Mouse (Mus musculus): ENCODE measurements around the gene Ttll12.

Gene Ttll12

DNA sequence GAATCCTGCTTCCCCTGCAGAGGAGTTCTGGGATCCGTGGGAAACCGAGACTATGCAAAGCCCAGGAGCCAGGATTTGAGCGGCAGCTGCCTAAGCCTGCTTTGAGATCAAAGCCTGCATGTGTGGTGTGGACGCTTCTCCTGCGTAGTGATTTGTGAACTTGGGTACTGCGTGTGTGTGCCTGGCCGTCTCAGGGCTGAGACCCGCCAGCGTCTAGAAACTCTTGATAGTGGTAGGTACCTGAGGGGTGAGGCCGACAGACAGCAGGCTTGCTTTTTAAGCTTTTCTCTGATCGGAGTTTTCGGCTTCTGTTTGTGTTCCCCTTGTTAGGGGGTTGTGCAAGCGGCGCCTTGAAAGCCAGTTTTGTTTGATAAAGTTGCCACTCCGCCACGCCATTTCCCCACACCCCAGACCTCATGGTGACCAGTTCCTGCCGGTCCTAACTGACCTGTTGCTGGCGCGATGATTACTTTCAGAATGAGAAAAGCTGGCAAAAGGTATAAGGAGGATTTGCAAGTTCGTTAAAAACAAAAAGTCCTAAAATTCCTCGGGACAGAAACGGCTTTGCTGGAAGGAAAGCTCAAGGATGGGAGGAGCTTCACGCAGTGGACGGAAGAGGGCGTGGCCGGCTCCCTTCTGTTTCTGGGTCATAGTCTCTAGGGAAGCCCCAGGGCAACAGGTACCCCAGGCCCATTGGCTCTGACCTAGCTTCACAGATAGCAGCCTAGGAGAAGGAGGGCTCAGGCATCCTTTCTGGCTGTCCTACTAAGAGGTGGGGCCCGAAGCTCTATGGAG lies 30.9 kb downstream of the Ttll12 start:
- DNase-seq (ENCODE audit: extremely low spot score, low spot score), result peak; percentile 67

DNA sequence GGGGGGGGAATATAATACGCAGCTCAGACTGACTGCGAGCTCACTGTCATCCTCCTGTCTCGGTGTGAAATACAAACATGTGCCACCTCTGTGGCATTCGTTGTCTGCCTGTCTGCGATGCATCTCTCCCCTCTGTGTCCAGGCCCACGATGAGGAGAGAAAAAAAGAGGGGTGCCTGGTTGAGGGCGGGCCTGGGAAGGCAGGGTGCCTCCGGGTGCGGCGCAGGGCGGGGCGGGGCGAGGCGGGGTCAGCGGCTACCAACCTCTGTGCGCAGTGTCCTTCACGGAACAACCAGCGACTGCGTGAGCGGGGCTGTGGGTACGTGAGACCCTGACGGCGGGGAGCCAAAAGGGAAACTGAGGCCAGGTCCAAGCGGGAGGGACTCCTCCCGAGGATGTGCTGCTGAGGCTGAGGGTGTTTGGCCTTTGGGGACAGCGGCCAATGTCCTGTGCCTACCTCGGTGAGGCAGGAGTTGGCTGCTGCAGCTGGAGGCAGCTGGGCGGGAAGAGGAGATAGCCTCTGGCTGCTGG lies 31.6 kb downstream of the Ttll12 start, which contains the start of the genes Tspo and Mcat:
Gene Tspo (plus strand): TSS at position 266 of the 530 bp plus-strand sequence.
Gene Mcat (minus strand): TSS at position 461 of the 530 bp plus-strand sequence.
- no peak for DNase-seq (ENCODE audit: extremely low spot score, low spot score)

DNA sequence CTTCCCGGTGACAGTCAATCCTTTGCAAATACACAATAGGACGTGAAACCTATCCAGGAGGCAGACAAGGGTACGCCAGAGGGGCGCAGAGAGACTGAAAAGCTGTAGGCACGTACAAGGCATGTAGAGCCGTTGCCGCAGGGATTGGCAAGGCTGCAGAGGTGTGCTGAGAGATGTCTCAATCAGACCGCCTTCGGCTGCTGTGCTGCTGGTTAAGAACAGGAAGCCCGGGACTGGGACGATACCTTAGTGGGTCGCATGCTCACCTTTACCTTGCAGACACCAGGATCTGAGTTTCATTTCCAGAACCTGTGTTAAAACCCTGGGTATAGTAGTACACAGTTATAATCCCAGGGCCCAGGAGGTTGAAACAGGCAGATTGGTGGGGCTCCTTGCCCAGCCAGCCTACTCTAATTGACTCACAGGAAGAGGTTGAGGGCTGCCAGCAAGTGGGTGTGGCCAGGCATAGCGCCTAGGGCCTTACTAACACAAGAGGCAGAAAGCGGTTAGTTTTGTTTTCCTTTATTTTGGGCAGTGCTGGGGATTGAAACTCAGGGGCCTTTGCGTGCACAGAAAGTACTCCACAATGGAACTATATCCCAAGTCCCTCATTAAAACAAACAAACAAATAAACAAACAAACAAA lies 32.2 kb downstream of the Ttll12 start:
- DNase-seq (ENCODE audit: extremely low spot score, low spot score), result peak; percentile 19

DNA sequence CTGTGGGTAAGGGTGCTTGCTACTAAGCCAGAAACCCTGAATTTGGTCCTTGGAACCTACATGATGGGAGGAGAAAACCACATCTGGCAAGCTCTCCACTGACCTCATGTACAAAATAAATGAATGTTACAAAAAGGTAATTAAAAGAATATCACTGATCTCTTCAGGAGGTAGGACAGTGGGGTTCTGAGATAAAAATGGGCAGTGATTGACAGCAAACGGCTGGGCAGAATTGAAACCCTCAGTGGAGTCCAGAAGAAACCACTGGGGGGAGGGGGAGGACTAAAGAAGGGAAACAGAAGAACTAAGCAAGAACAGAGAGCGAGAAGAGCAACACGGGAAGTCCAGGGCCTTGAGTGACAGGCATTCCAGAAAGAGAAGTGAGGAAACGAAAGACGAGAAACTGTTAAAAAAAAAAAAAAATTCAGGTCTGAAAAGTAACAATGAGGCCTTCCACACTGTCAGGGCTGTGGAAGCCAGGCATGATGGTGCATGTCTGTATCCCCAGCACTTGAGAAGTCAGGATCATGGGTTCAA lies 33.9 kb downstream of the Ttll12 start:
- no peak for DNase-seq (ENCODE audit: extremely low spot score, low spot score)

DNA sequence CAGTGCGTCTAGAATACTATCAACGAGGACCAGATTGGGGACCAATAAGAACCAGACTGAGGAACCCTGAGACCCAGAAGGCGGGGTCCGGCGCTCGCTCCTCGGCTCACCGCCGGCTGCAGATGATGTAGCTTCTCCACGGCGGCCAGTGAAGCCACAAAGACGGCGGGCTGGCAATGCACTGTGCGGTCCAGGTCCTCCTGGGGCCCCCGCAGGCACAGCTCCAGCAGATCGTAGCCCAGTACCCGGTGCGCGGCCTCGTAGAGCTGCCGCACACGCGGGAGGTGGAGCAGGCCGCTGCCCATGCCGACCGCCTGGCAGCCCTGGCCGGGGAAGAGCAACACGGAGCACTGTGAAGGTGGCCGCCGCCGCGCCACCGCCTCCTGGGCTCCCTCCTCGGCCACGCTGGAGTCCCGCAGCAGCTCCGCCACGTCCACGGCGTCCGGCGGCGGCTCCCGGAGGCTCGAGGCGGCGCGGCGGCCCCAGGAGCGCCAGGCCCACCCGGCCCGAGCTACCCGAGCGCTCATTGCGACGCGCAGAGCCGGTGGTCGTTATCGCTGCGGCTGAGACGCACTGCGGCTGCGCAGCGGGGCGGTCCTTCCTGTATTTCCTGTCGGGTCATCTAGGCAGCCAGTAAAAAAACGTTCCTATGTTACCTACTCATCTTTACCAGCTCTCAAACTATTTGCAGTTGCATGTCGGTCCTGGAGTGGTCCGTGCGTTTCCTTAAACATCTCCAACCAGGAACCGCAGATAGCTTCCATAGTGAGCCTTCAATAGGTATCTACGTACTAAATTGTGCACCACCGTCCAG lies 39.6 kb downstream of the Ttll12 start:
- DNase-seq (ENCODE audit: extremely low spot score, low spot score), result peak; percentile 88

DNA sequence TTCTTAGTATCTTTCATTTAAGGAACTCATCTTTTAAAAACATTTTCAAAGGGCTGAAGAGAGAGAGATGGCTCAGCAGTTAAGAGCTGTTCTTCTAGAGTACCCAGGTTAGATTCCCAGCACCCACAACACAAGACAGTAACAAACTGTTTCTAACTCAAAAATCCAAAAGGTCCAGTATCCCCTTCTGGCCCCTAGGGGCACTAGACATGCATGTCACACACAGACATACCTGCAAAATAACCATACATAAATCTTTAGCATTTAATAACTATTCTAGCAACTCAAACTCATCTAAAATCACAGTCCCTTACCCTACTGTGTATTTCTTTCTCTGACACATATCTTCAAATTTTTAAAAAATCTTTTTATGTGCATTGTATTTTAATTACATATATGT lies 41.1 kb downstream of the Ttll12 start:
- DNase-seq (ENCODE audit: extremely low spot score, low spot score), result no peak

DNA sequence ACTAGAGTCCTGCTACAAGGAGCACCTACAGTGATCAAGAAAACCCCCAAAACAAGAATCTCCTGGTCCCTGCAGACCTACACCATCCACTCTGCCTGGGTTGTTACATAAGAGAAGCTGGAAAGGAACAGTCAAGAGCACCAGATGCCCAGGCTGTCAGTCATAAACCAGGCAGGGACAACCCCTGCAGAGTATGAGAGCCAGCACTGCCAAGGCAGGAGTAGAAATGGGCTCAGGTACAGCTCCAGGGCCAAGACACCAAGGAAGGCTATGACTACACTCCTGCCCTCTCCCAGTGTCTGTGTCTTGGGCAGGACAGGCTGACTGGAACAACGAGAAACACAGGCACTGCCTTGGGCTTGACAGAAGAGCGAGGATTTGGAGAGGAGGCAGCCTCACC lies 44.8 kb downstream of the Ttll12 start:
- DNase-seq (ENCODE audit: extremely low spot score, low spot score), result no peak

DNA sequence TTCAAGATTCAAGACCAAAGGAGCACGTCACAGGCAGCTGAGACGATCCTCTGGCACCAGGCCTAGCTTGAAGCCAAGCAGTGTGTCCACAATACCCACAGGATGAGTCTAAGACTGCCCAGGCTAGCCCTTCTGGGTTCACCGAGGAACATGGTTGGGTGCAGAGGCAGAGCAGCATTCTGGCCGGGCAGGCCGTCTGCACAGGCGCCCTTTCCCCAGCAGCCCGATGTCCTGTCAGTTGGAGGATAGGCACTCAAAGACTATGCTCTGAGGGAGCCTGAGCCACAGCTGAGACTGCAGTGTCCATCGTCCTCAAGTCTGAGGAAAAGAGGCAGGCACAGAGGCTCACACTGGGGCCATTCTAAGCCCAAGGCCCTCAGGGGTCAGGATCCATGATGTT lies 47.8 kb downstream of the Ttll12 start:
- no peak for DNase-seq (ENCODE audit: extremely low spot score, low spot score)

DNA sequence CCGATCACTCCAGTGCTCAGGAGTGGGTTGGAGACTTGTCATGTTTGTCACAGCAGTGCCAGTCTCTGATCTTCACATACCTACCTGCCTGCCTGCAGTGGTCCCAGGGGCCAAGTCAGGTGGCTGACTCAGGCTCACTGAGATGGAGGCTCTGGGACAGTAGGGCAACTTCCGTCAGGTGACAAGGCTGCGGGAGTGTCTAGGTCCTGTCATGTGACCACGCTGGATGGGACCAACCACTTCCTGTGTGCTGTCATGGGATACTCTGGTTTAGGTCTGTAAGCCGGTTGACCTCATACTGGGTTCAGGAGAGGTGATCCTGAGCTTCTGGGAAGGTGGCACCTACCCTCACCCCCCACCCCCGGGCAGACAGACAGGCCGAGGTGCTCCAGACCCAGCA lies 48.9 kb downstream of the Ttll12 start:
- no peak for DNase-seq (ENCODE audit: extremely low spot score, low spot score)

DNA sequence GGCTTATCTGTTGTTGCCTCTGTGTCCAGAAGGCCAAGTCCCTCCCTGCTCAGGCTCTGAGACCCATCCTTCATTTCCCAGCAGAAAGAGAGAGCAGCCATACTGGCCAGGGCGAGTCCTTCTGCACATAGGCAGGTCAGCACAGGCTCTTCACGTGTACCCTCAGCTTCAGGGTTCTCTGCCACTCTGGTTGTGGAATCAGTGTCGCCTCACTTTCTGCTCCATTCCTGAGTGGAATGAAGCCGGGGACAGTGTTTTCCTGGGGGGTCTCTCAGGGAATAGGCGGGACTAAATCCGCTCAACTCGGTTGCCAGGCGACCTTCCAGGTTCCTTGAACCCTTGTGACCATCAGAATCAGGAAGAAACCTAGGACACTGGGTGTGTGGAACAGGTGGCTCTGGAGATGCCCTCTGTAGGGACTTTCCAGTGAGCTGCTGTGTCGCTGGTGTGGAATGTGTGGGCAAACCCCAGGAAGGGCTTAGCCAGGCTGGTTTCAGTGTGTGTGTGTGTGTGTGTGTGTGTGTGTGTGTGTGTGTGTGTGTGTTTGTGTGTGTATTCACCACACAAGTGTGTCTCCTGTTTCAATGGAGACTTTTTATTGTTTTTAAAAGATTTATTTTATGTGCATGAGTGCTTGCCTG lies 53.2 kb downstream of the Ttll12 start:
- no peak for DNase-seq (ENCODE audit: extremely low spot score, low spot score)

DNA sequence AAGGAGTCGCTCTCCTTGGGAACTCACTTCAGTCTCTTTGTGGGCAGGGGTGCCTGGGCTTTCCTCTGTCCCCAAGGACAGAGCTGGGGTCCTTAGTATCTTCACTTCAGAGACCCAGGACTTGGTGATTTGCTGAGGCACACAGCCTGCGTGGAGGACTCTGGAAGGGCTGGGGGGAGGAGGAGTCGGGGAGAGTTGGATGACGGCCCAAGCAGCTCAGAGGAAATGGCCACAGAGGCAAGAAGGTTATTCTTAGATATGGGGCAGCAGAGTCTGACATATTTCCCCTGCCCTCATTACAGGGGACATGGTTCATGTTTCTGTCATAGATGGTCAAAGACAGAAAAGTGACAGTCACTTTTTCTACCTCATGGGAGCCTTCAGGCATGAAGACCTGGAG lies 55.1 kb downstream of the Ttll12 start:
- DNase-seq (ENCODE audit: extremely low spot score, low spot score), result no peak

DNA sequence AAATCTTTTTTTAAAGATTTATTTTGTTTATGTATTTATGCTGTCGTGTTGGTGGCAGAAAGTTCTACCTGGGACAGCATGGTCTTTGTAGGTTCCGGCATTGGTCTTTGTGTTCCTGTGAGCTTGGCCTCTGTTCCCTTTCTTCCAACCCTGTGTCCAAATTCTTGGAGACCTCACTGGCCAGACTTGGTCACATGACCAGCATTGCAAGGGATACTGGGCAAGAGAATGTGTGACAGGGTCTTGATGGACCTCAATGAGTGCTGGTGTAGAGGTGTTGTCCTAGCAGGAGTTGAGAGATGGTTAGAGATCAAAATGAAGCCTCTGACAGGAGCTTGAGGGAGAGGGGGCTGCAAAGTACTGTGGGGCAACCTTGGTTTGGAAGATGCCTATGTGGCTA lies 56.1 kb downstream of the Ttll12 start:
- DNase-seq (ENCODE audit: extremely low spot score, low spot score), result no peak

DNA sequence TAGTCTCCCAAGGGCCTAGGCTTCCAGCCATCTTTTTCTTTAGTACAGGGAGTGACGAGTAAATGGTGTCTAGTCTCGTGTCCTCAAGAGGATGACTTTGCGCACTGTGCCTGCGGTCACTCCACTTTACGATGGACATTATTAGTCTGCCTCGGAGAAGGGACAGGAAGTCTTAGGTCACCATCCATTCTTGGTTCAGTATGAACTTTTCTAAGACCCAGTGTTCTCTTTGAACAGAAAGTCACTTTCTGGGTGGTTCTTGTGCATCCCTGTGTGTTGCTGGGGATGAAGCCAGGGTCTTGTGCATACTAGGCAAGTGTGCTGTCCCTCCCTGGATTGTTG lies 59.1 kb downstream of the Ttll12 start:
- DNase-seq (ENCODE audit: extremely low spot score, low spot score), result no peak

DNA sequence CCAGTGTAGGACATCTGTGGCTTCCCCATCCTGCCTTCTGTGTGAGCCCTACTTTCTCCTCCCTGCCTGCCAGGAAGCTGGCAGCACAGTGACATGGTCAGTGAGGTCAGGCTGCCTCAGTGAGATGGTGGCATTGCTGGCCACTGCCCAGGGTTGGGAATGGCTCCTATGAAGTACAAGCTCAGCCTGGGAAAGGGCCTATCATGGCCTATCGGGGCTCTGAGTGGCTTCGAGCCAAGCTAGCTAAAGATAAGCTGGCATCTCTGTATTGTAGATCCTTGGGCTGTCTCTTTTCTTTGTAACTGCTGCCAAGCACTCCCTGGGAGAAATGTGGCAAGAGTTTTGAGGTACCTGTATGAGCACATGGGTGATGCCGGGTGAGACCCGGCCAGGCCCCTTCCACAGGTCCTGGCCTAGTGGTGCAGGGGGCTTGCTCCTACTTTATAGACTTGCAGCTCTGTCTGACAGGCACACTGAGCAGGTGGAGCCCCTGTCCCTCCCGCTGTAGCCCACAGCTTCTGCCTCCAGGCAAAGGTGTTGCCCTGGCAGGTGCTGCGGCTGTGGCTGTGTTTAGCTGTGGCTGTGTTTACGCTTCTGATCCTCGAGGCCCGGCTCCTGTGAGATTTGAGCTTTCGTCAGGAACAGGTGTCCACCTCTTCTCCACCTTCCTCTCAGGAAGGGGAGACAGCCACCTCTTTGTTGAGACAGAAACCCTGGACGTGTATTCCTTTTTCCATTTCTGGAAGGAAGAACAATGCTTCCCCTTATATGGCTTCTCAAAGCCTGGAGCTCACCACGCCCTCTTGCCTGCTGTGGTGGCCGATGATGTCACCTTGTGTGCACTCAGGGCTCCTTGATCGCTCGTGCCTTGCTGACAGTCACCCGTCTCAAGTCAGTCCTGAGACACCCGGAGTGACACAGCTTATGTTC lies 59.7 kb downstream of the Ttll12 start:
- no peak for DNase-seq (ENCODE audit: extremely low spot score, low spot score)

DNA sequence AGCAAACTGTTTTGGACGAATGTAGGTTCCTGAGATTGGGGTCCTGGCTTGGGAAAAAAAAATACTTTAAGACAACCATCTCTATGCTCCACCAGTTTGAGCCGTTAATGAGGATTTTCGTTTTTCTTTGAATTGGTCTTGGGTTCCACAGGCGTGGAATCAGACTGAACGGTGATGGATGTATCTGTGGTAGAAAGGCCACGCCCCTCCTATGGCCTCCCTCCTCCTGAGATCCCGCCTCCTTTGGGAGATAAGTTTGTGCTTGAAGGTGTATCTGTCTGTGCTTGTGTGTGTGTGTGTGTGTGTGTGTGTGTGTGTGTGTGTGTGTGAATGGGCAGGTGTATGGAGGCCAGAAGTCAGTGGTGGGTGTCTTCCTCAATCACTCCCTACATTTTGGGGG lies 62.4 kb downstream of the Ttll12 start:
- DNase-seq (ENCODE audit: extremely low spot score, low spot score), result no peak

DNA sequence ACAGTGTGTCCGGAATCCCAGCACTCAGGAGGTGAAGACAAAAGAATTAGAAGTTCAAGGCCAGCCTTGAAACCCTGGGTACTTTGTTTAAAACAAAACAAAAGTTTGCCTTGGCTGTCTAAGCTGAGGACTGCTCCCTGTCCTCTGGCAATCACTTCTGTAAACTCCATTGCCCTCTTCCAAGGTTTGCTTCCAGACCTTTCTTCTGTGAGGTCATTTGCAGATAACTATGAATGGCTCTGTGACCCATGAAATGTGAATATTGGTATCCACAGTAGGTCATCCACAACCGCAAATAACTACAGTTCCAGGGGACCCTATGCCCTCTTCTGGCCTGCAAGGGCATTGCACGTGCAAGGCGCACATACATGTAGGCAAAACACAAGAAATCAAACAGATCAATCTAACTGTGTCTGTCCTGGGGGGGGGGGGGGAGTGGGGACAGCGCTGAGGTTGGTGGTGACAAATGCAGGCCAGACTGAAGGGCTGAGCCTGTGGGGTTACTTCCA lies 62.9 kb downstream of the Ttll12 start:
- DNase-seq (ENCODE audit: extremely low spot score, low spot score), result no peak

DNA sequence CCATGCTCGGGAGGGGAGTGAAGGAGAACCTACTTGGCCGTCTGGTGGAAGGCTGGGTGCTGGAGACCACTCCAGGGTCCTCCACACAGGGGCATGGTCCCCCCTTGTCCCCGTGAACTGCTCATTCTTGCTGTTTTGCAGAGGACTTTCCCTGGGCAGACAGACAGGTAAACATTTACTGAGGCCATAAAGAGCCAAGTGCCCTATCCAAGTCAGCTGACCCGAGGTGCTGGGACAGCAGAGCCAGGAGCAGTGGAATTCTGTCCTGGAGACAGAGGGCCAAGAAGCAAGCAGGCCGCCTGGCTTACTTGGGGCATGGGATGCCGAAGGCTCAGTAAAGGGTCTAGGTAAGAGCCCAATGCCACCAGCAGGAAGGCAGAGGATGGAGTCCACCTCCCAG lies 64.3 kb downstream of the Ttll12 start:
- no peak for DNase-seq (ENCODE audit: extremely low spot score, low spot score)

DNA sequence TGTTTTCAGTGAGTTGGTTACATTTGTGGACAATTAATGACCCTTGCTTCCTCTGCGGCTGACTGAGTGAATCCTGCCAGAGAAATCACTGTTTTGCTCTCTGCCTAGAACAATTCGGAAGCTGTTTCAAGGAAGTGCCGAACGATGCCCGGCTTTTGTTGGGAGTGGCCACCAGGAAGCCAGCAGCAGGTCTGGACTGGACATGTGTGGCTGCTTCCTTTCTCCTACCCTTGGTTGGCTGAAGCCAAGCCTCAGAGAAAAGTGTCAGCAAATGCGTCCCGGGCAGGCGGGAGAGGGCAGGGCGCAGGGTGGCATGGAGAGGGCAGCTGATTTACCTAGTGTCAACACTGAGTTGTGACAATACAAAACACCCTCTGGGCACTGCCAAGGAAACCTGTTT lies 64.7 kb downstream of the Ttll12 start:
- DNase-seq (ENCODE audit: extremely low spot score, low spot score), result no peak

DNA sequence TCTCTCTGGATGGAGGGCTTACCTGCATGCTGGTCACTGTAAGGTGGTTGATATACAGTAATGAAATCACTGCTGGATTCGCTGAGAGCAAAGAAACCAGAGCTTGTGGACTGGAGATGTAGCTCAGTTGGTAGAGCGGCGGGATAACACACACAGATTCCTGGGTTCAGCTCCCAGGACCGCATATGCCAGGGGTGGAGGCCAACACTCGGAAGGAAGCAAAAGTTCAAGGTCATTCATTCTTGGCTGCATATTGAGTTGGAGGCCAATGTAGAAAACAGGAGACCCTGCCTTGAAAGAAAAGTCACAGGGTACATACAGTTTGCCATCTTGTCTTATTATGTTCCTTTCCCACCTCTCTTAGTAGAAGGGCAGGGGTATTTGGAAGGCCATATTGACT lies 65.2 kb downstream of the Ttll12 start:
- no peak for DNase-seq (ENCODE audit: extremely low spot score, low spot score)

DNA sequence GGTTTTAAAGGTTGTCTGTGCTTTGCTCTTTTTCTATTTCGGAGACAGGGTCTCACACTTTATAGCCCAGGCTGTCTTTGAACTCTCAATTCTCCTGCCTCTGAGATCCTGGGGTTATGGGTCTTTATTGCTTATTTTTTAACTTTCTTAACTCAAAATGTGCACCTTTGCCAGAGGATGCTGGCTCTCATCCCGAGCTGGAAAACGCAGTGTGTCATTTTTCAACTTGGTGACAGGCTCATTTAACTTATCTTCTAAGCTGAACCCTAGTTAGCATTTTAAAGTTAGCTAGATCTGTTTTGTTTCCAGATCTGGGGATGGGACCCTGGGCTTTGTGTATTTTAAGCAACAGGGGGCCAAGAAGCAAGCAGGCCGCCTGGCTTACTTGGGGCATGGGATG lies 66.1 kb downstream of the Ttll12 start:
- no peak for DNase-seq (ENCODE audit: extremely low spot score, low spot score)
